8 mouse cellular contexts compared by ENCODE assay signal in the genomic region with DNA sequence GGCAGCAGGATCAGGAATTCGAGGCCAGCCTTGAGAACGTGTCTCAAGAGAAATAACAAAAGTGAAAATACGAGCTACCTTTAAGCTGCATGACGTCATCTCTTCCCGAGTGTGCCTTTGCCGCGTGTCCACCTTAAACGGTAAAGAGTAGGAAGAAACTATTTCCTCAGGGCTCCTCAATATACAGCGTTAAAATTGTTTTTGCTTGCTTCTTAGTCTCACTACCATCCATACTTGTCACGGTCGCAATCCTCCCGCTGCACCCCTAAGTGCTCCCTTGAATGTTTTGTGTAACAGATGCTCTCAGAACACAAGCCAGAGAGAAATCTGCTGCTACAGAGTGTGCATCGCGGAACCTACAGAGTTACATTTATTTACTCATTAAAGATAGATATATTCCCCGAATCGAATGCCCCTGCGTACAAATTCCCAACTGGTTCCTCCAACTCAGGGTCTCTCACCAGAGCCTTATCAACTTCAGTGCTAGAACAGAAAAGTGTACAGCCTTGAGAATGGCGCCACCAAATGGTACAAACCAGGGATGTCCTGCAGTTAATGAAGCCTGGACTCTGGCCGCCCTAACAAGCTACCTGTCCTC. TPM values are rescaled to one million over a fixed set of nuclear protein-coding genes. Genes with fewer than 3 reads are reported as not detected.
DNase-seq lines count a peak whose midpoint lies in the region; ATAC-seq lines count a peak whose summit lies in the region.

No protein-coding gene starts in this region.

- under 1% methylated on average over 19 of the region's 19 CpGs for WGBS in intestine, embryonic 14.5 days

- peak overlapping the region; percentile 50 for H3K4me2 ChIP-seq in intestine, embryonic 14.5 days (ENCODE audit: low read length)

- no peaks in the 10 kb centered on the region for H3K9me3 ChIP-seq in intestine, embryonic 14.5 days (ENCODE audit: control insufficient read depth, low read length)

- H3K9ac ChIP-seq in intestine, embryonic 14.5 days (ENCODE audit: low read length), result peak overlapping the region; percentile 76

- H3K4me3 ChIP-seq in intestine, embryonic 14.5 days (ENCODE audit: low read depth, low read length), result peak overlapping the region; percentile 83

- 0 out of 2 replicates have a peak, but pooled peaks cover 3% of the 10 kb centered on the region for H3K4me1 ChIP-seq in intestine, embryonic 14.5 days (replicated peaks; ENCODE audit: control insufficient read depth, insufficient read depth, low read length)

- DNase-seq in adrenal gland, adult 2 months, result peak; percentile 78
- peak; percentile 82 for DNase-seq in embryo, embryonic 11 days
- DNase-seq in gastrocnemius, postnatal 25 days, result peak; percentile 45
- peak; percentile 79 for DNase-seq in intestine, embryonic 14.5 days (ENCODE audit: low spot score)
- DNase-seq in left cerebral cortex, postnatal 10 days (ENCODE audit: extremely low spot score in 1 of 2, low spot score in 2 of 2), result peak; percentile 35 to 54
- DNase-seq in right cerebral cortex, postnatal 10 days (ENCODE audit: low spot score in 2 of 2), result peak; percentile 64 to 67
- peak; percentile 69 for DNase-seq in urinary bladder, postnatal 36 days (ENCODE audit: low spot score in 2 of 2)

- no peaks in the 10 kb centered on the region for H3K36me3 ChIP-seq in intestine, embryonic 14.5 days (ENCODE audit: control insufficient read depth, insufficient read depth, low read length)

- intact Hi-C loops in left cerebral cortex, postnatal 10 days (cut with DNase I), result no loop called here

- H3K27ac ChIP-seq in intestine, embryonic 14.5 days (ENCODE audit: low read depth), result peak overlapping the region; percentile 29; the same call in 1 of the 2 replicates

- peak; percentile 45 for ATAC-seq in intestine, embryonic 14.5 days (replicated peaks; ENCODE audit: low FRiP score, low TSS enrichment, low read depth)
- ATAC-seq in megakaryocyte progenitor cell, adult 5-6 weeks (replicated peaks; ENCODE audit: poor library complexity), result peak; percentile 82

- no peaks in the 10 kb centered on the region for H3K27me3 ChIP-seq in intestine, embryonic 14.5 days (replicated peaks; ENCODE audit: control insufficient read depth, insufficient read depth, low read length)

RNA-seq across cellular contexts. Expression of a gene that starts 0.7 kb away (rescaled TPM):
- 10 to 100 TPM; 10.1 to 13.8 TPM for total RNA-seq in adrenal gland, adult 2 months (2021)
- 2.2 and 2.3 TPM in 2 replicates for polyA plus RNA-seq in adrenal gland, adult 2 months (2012; rRNA removed)
- total RNA-seq in gastrocnemius, postnatal 25 days (2021), result 10 to 100 TPM; 14.4 to 15.1 TPM
- 9.6 and 10.1 TPM in 2 replicates for polyA plus RNA-seq in intestine, embryonic 14.5 days (2014; fragmentation: Nextera tagmentation; extraction: Ambion mirVana)
- total RNA-seq in left cerebral cortex, postnatal 10 days (2021), result 10 to 100 TPM; 34.2 to 34.3 TPM
- total RNA-seq in megakaryocyte progenitor cell, adult 5-6 weeks (2015), result 4.1 and 6.4 TPM in 2 replicates
- total RNA-seq in megakaryocyte progenitor cell, adult 5-6 weeks (2017), result 8.8 and 12.9 TPM in 2 replicates

RNA-seq across cellular contexts. Expression of a gene that starts 19.0 kb away (rescaled TPM):
- not detected for total RNA-seq in adrenal gland, adult 2 months (2021)
- polyA plus RNA-seq in adrenal gland, adult 2 months (2012; rRNA removed), result 0.11 TPM in 1 of 2 replicates, not detected in the other
- total RNA-seq in gastrocnemius, postnatal 25 days (2021), result under 1 TPM in 1 of 2 experiments, not detected in 1; 0.20 TPM
- polyA plus RNA-seq in intestine, embryonic 14.5 days (2014; fragmentation: Nextera tagmentation; extraction: Ambion mirVana), result 0.32 and 0.44 TPM in 2 replicates
- total RNA-seq in left cerebral cortex, postnatal 10 days (2021), result under 1 TPM; 0.45 to 0.60 TPM
- not detected in 2 replicates for total RNA-seq in megakaryocyte progenitor cell, adult 5-6 weeks (2015)
- total RNA-seq in megakaryocyte progenitor cell, adult 5-6 weeks (2017), result not detected in 2 replicates

Comparison
In these comparisons a context has a peak if more than half of its experiments do, and no peak if none do; other contexts are left out.
1. Peak in every context shown above with its lines: DNase-seq, ATAC-seq, H3K4me3 ChIP-seq and H3K27ac ChIP-seq.